Mouse (Mus musculus): ENCODE data around the gene Igdcc3.

DNA sequence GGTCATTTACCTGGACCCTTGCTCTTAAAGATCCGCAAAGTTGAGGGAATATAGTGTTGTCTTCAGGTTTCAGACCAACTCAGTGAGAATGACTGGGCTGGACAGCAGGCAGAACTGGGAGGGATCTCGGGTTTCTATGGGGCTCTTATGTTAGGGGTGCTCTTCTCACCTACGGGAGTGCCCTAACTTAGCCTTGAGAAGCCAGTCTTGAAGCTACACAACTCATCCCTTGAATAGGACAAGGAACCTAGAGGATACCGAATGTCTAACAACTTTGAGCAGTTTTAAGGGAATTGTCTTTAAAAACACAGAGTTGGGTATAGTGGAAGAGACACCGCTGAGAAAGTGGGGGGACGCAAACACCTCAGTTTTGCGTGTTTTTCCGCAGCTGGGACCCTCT is 498 bp upstream of the Igdcc3 start:
- TF ChIP-seq POLR2AphosphoS5 (IDR thresholded peaks at IDR 0.05; ENCODE audit: insufficient replicate concordance, low read depth, low read length) (no peak), CTCF (IDR thresholded peaks at IDR 0.05; ENCODE audit: low read depth, low read length) (no peak)
